Mouse (Mus musculus) intestine, embryonic 16.5 days (tissue): ENCODE results near the gene Gm37240. TPM values are rescaled to one million over a fixed set of nuclear protein-coding genes. Genes with fewer than 3 reads are reported as not detected.

Source experiments
- ATAC-seq: fragments of 200-750 bp; cut with Nextera tagmentation; 2 replicates; pipeline ENCODE4 v1.8.0; 2017; ENCODE audit warnings: moderate TSS enrichment, moderate library complexity
- H3K27ac ChIP-seq: fragments of 300-500 bp; sonication (generic); 2 replicates; pipeline ENCODE4 v1.5.1; 2014; ENCODE audit warnings: mild to moderate bottlenecking, low read length
- H3K27me3 ChIP-seq: fragments of 300-500 bp; sonication (generic); replicated peaks from 2 replicates; pipeline ENCODE4 v1.6.1; 2014; ENCODE audit warnings: low read length, control low read depth, mixed read lengths; ENCODE audit not compliant: control insufficient read depth, insufficient read depth
- H3K36me3 ChIP-seq: fragments of 300-500 bp; sonication (generic); 2 replicates; pipeline ENCODE4 v1.6.1; 2014; ENCODE audit warnings: low read length, control low read depth; ENCODE audit not compliant: control insufficient read depth, insufficient read depth
- H3K4me1 ChIP-seq: fragments of 300-500 bp; sonication (generic); 2 replicates; pipeline ENCODE4 v1.6.1; 2014; ENCODE audit warnings: low read length, control low read depth, mixed read lengths; ENCODE audit not compliant: control insufficient read depth, insufficient read depth
- H3K4me2 ChIP-seq: fragments of 300-500 bp; sonication (generic); 2 replicates; pipeline ENCODE4 v1.6.1; 2014; ENCODE audit warnings: low read depth, low read length, control low read depth
- H3K4me3 ChIP-seq: fragments of 300-500 bp; sonication (generic); 2 replicates; pipeline ENCODE4 v1.5.1; 2014; ENCODE audit warnings: mild to moderate bottlenecking, low read length
- H3K9ac ChIP-seq: fragments of 300-500 bp; sonication (generic); 2 replicates; pipeline ENCODE4 v1.6.1; 2014; ENCODE audit warnings: low read depth, low read length
- H3K9me3 ChIP-seq: fragments of 300-500 bp; sonication (generic); 2 replicates; pipeline ENCODE4 v1.6.1; 2016; ENCODE audit warnings: low read length, control low read depth; ENCODE audit not compliant: control insufficient read depth
- WGBS: fragments of 180-500 bp; shearing (Covaris S2); extraction: QIAGEN DNeasy Blood & Tissue Kit; methylation state at CpG from one replicate; pipeline ENCODE4 v1.1.7; 2014; 5-methylcytosine and 5-hydroxymethylcytosine counted together
- polyA plus RNA-seq: library from polyadenylated mRNA; unstranded; fragments of >200 nt; fragmentation: Nextera tagmentation; extraction: Ambion mirVana; gene quantifications from 2 replicates; pipeline ENCODE4 v1.2.1, GENCODE M21; 2015

Gm37240 gene
- polyA plus RNA-seq, 1 experiment from 2014 or later, result 6.8 TPM

DNA sequence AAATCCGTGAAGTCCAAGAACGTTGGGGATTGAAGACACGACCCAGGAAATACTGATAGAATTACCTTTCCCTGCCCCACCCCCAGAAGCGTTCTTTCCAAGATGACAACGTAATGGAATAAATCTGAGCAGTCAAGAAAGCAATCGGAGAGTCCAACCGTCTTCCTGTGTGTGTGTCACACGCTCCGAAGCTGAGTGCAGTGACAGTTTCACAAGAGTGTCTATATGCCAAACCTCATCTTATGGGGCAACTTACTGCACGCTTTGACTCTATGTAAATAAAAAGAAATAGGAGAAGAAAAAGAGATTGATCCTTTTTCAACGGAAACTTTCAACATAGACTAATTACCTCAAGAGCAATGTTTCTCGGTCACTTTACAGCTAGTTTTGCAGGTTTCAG, 715.2 kb downstream of the Gm37240 start:
- no peak for ATAC-seq
- Histone ChIP-seq H3K27ac (no peak overlapping the region), H3K9me3 (no peaks in the 10 kb centered on the region), H3K4me1 (peaks cover 2% of the 10 kb centered on the region; the same call in 1 of the 2 replicates), H3K9ac (no peak overlapping the region), H3K36me3 (no peaks in the 10 kb centered on the region), H3K4me2 (no peak overlapping the region), H3K27me3 (no peaks in the 10 kb centered on the region), H3K4me3 (no peak overlapping the region)
- 73% methylated on average over 12 of the region's 12 CpGs for WGBS

DNA sequence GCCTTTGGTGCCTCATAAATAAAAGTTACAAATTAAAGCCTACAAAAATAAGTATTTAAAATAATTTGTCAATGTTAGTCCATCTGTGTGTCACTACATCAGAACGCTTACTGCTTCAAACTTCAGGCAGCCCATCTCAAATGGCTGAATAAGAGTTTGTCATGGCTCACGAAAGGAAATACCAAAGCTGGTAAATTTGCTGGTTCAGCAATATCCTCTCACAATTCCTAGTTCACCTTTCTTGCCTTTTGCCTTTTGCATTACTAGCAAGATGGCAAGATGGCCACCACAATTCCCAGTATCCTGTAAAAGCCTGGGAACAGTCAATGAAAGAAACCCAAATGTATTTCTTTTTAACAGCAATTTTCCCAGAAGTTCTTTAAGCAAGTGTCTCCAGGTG, 718.5 kb downstream of the Gm37240 start:
- Histone ChIP-seq H3K4me1 (no peaks in the 10 kb centered on the region; the same call in 1 of the 2 replicates), H3K4me3 (no peak overlapping the region), H3K27ac (no peak overlapping the region), H3K27me3 (no peaks in the 10 kb centered on the region), H3K36me3 (no peaks in the 10 kb centered on the region), H3K9ac (no peak overlapping the region), H3K9me3 (no peaks in the 10 kb centered on the region), H3K4me2 (no peak overlapping the region)
- WGBS, result 81% methylated on average over 2 of the region's 2 CpGs
- ATAC-seq, result no peak

DNA sequence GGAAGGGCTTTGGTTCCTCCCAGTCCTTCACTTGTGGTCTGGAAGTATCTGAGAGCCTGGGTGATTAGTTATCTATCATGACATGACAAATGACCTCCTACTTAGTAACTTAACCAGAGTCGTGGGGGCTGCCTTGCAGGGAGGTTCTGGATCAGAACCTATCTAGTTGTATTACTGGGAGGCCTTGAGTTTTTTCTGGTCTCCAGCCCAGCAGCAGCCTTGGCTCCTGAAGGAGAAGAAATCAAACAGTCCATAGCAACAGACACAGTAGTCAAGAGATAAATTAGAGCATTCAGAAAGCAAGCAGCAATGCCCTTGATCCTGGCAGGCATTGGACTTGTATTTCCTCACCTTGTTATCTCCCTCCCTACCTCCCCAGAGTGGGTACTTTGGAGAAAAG, 722.4 kb downstream of the Gm37240 start:
- Histone ChIP-seq H3K4me2 (no peak overlapping the region), H3K9ac (no peak overlapping the region), H3K27me3 (no peaks in the 10 kb centered on the region), H3K36me3 (no peaks in the 10 kb centered on the region), H3K4me1 (peaks cover 6% of the 10 kb centered on the region; the same call in 1 of the 2 replicates), H3K4me3 (no peak overlapping the region), H3K9me3 (no peaks in the 10 kb centered on the region), H3K27ac (no peak overlapping the region)
- WGBS, result 30% methylated on average over 1 of the region's 1 CpGs
- no peak for ATAC-seq

DNA sequence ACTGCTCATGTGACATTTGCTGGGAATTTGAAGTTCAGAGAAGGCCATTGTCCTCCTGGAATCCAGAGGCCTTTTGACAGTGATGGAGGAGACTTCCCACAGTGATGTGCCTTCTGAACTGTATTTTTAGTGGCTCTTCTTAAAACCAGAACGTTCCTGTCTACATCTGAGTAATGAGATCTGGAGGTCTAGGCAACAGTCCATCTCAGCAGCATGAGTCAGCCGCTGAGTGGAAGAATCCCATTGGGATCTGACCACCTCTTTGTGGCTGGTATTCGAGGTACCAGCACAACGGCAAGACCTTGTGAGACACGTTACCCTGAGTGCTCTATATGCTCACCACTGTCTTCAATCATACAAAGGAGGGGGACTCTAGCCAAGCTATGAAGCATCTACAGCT, 723.9 kb downstream of the Gm37240 start:
- WGBS, result 87% methylated on average over 5 of the region's 5 CpGs
- peaks cover 6% of the 10 kb centered on the region; the same call in 1 of the 2 replicates for H3K4me1 ChIP-seq
- H3K27ac ChIP-seq, result no peak overlapping the region

DNA sequence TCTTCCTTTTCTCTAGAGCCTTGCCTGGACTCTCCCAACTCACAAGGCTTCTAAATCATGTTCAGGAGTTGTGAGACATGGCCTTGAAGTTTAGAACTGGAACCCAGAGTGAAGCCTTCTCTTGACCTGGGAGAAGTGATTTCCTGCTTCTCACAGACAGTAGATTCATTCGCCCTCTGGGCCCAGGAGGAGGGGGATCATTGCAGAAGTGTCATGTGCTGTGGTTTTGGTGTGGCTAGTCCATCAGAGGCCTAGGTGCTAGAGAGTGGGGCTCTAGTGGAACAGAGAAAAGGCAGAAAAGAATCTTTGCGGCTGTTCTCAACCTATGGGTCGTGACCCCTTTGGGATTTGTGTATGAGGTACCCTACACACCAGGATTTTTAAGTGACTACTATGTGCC, 724.9 kb downstream of the Gm37240 start:
- Histone ChIP-seq H3K4me1 (peaks cover 6% of the 10 kb centered on the region; the same call in 1 of the 2 replicates), H3K27me3 (no peaks in the 10 kb centered on the region), H3K36me3 (no peaks in the 10 kb centered on the region), H3K9me3 (no peaks in the 10 kb centered on the region), H3K4me3 (no peak overlapping the region), H3K9ac (no peak overlapping the region), H3K4me2 (no peak overlapping the region), H3K27ac (no peak overlapping the region)
- 79% methylated on average over 3 of the region's 3 CpGs for WGBS
- no peak for ATAC-seq

More for the DNA sequence above, 723.9 kb downstream of the Gm37240 start:
- no peaks in the 10 kb centered on the region for H3K9me3 ChIP-seq
- no peak overlapping the region for H3K4me2 ChIP-seq
- no peaks in the 10 kb centered on the region for H3K36me3 ChIP-seq
- no peak for ATAC-seq
- no peaks in the 10 kb centered on the region for H3K27me3 ChIP-seq
- H3K9ac ChIP-seq, result no peak overlapping the region
- no peak overlapping the region for H3K4me3 ChIP-seq

DNA sequence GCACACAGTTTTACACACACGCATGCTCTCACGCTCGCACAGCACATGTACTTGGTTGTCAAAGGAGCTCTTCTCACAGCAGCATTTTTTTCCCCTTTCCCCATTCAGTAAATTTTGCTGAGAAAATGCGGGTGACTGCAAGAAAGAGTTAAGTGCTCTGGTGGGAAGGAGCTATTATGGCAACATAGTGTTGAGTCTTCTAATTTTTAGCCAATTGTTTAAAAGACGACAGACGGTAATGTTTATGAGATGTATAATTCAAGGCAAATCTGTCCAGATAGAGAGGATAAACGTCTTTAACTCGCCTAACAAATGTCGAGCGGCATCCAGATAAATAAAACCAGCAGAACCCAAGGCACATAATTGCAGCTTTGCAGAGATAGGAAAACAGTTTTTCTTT, 726.5 kb downstream of the Gm37240 start:
- WGBS, result 58% methylated on average over 10 of the region's 10 CpGs
- peaks cover 6% of the 10 kb centered on the region; the same call in 1 of the 2 replicates for H3K4me1 ChIP-seq
- no peak for ATAC-seq
- no peak overlapping the region for H3K9ac ChIP-seq
- H3K9me3 ChIP-seq, result no peaks in the 10 kb centered on the region
- H3K4me3 ChIP-seq, result no peak overlapping the region
- no peaks in the 10 kb centered on the region for H3K27me3 ChIP-seq
- no peak overlapping the region for H3K4me2 ChIP-seq
- H3K36me3 ChIP-seq, result no peaks in the 10 kb centered on the region
- H3K27ac ChIP-seq, result no peak overlapping the region

DNA sequence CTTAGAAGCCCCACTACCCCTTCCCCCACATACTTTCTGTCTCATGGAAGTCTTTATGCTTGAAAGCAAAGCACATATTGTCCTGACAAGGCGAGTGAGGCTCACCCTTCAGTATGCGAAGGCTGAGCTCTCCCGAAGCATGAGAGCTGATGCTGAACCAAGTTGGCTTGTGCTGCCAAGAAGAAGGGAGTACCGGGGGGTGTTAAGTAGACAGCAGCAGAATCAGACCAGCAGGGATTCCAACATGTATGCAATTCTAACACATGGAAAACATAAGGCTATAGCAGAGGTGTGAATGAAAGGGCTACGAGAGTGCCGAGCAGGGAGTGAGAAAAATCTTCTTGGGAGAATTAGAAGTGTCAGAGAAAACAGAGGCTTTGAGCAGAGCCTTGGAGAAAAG, 727.7 kb downstream of the Gm37240 start:
- Histone ChIP-seq H3K4me1 (peaks cover 6% of the 10 kb centered on the region; the same call in 1 of the 2 replicates), H3K4me3 (no peak overlapping the region), H3K9ac (no peak overlapping the region), H3K36me3 (no peaks in the 10 kb centered on the region), H3K9me3 (no peaks in the 10 kb centered on the region), H3K27ac (no peak overlapping the region), H3K27me3 (no peaks in the 10 kb centered on the region), H3K4me2 (no peak overlapping the region)
- 75% methylated on average over 6 of the region's 6 CpGs for WGBS
- no peak for ATAC-seq

DNA sequence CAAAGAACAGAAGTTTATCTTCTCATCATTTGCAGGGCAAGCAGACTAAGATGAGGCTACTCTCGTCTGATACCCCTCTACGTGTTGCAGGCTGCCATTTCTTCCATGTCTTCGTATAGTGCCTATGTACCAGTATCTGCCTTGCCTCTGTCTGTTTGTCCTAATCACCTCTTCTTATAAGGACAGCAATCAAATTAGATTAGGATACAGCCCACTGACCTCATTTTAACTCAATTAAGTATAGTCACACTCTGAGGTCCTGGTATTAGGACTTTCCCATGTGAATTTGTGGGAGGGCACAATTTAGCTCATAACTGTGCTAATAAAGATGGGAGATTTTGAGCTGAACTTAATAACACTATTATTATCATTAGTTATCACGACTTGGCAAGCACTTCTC, 738.5 kb downstream of the Gm37240 start:
- no peaks in the 10 kb centered on the region for H3K9me3 ChIP-seq
- no peak overlapping the region for H3K27ac ChIP-seq
- no peak overlapping the region for H3K9ac ChIP-seq
- H3K36me3 ChIP-seq, result no peaks in the 10 kb centered on the region
- H3K4me1 ChIP-seq, result no peaks in the 10 kb centered on the region
- ATAC-seq, result no peak
- no peak overlapping the region for H3K4me3 ChIP-seq
- H3K27me3 ChIP-seq, result no peaks in the 10 kb centered on the region
- WGBS, result 75% methylated on average over 4 of the region's 4 CpGs
- H3K4me2 ChIP-seq, result no peak overlapping the region

DNA sequence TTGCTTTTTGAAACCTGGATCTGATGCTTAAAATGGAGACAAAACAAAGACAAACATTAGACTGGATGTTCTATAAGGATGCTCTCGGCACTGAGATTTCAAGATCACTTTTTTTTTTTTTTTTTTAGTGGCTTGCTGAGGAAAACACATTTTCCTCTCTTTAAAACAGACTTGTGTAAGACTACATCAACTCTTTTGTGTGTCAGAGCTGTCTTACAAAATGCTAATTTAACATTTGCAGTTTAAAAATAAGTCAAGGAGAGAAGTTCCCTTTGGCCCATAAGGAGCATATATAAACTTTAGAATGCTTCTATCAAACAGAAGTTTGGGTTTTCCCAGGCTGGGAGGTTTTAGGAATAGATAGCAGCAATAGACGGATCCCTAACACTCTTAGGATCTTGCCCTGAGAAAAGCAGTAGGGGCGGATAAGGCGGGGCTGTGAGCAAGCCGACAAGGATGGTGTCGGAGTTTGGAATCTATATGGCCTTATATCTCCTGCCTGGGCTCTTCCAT, 739.2 kb downstream of the Gm37240 start:
- no peak overlapping the region for H3K4me2 ChIP-seq
- no peak overlapping the region for H3K4me3 ChIP-seq
- no peaks in the 10 kb centered on the region for H3K27me3 ChIP-seq
- no peak for ATAC-seq
- H3K4me1 ChIP-seq, result no peaks in the 10 kb centered on the region
- WGBS, result 84% methylated on average over 6 of the region's 6 CpGs
- no peaks in the 10 kb centered on the region for H3K9me3 ChIP-seq
- H3K36me3 ChIP-seq, result no peaks in the 10 kb centered on the region
- no peak overlapping the region for H3K9ac ChIP-seq
- no peak overlapping the region for H3K27ac ChIP-seq

DNA sequence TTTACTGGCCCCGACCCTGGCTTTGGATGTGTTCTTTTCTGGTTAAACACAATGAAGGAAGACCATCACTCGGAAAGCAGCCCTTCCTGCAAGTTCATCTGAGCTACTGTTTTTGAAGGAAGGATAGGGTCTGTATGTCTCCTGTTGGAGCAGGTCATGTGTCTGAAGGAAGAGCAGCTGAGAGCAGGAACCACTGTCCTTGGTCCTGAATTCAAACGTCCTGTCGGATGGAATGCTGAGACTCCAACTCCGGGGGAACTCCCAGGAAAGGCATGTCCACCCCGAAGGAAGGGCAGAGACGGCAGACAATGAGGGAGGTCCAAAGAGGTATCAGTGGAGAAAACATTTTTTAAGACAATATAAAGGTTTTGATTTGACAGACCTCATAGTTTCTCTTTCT, 741.8 kb downstream of the Gm37240 start:
- Histone ChIP-seq H3K4me3 (no peak overlapping the region), H3K27me3 (no peaks in the 10 kb centered on the region), H3K4me1 (no peaks in the 10 kb centered on the region), H3K4me2 (no peak overlapping the region), H3K9ac (no peak overlapping the region), H3K36me3 (no peaks in the 10 kb centered on the region), H3K9me3 (no peaks in the 10 kb centered on the region), H3K27ac (no peak overlapping the region)
- 19% methylated on average over 7 of the region's 7 CpGs for WGBS
- no peak for ATAC-seq
